Mouse (Mus musculus) mesoderm, embryonic 11.5 days (tissue): ENCODE measurements around the gene Atp13a2.

Experiments used
- DNase-seq: peaks from one replicate; pipeline ENCODE4 v3.0.0-alpha.2; 2012; ENCODE audit warnings: low read depth, low spot score

Gene Atp13a2

GRCm38 (mm10) chr4:140961467-140962206 is 25.0 kb upstream of the Atp13a2 start:
- DNase-seq: no peak

- no peak for DNase-seq
Measured at GRCm38 (mm10) chr4:140962207-140962909, 24.3 kb upstream of the Atp13a2 start.

- DNase-seq: no peak
Measured at GRCm38 (mm10) chr4:140962950-140963349, 23.7 kb upstream of the Atp13a2 start.

- no peak for DNase-seq
Measured at GRCm38 (mm10) chr4:140963941-140964597, 22.6 kb upstream of the Atp13a2 start.

- DNase-seq: peak; percentile 85
Measured at GRCm38 (mm10) chr4:140964620-140965019, 22.1 kb upstream of the Atp13a2 start.

- DNase-seq: no peak
Measured at GRCm38 (mm10) chr4:140967386-140968159, 19.1 kb upstream of the Atp13a2 start.

- DNase-seq: no peak
Measured at GRCm38 (mm10) chr4:140971691-140972090, 15.0 kb upstream of the Atp13a2 start.

GRCm38 (mm10) chr4:140974408-140974807 is 12.3 kb upstream of the Atp13a2 start:
- DNase-seq: no peak

- DNase-seq: no peak
Measured at GRCm38 (mm10) chr4:140975356-140975755, 11.3 kb upstream of the Atp13a2 start.

- no peak for DNase-seq
Measured at GRCm38 (mm10) chr4:140977278-140977677, 9.4 kb upstream of the Atp13a2 start.

GRCm38 (mm10) chr4:140977886-140978692 is 8.6 kb upstream of the Atp13a2 start:
- DNase-seq: no peak

GRCm38 (mm10) chr4:140981605-140982004 is 5.1 kb upstream of the Atp13a2 start:
- DNase-seq: no peak

GRCm38 (mm10) chr4:140982808-140983207 is 3.9 kb upstream of the Atp13a2 start:
- DNase-seq: no peak

GRCm38 (mm10) chr4:140983442-140983841 is 3.2 kb upstream of the Atp13a2 start:
- DNase-seq: no peak

- no peak for DNase-seq
Measured at GRCm38 (mm10) chr4:140984544-140984943, 2.1 kb upstream of the Atp13a2 start.

- no peak for DNase-seq
Measured at GRCm38 (mm10) chr4:140986024-140986710, 506 bp upstream of the Atp13a2 start.

GRCm38 (mm10) chr4:140987476-140987875 is 803 bp downstream of the Atp13a2 start:
- no peak for DNase-seq

GRCm38 (mm10) chr4:140988706-140989290 is 2.1 kb downstream of the Atp13a2 start:
- no peak for DNase-seq

- DNase-seq: no peak
Measured at GRCm38 (mm10) chr4:140989447-140989846, 2.8 kb downstream of the Atp13a2 start.

- no peak for DNase-seq
Measured at GRCm38 (mm10) chr4:140992215-140992614, 5.5 kb downstream of the Atp13a2 start.
